Mouse (Mus musculus): Measurements from ENCODE around the gene Zfp719.

DNA sequence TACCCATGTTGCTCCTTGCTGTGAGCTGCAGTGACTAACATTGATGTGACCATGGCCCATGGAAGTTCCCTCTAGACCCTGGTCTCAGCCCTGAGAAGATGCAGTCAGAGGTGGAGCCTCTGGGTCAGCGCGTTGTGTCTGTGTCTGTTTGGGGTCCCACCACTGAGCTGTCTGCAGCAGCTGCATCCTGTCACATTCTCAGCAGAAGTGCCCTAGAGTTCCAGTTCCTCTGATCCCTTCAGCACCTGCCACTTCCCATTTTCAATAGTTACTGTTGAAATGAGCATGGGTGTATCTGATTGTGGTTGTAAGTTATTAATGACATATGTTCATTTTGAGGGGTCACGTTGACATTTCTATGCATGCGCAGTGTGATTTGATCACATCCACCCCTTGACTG is 26.3 kb upstream of the Zfp719 start:
- TF ChIP-seq CTCF (IDR thresholded peaks at IDR 0.05; ENCODE audit: extremely low read depth, insufficient read depth, low read length) (no peak), POLR2A (IDR thresholded peaks at IDR 0.05; ENCODE audit: extremely low read depth, insufficient read depth, low read length) (no peak)
